Mouse (Mus musculus) adrenal gland, adult 10 weeks (tissue): ENCODE data around the gene Ltc4s. TPM values are rescaled to one million over a fixed set of nuclear protein-coding genes. Genes with fewer than 3 reads are reported as not detected.

Experiments
- polyA plus RNA-seq: library from polyadenylated mRNA; stranded (reverse); fragments of 350-450 nt; fragmentation: Illumina TruSeq; extraction: RNeasy Lipid Tissue Mini Kit (QIAGEN cat#74804); gene quantifications from one replicate; pipeline ENCODE4 v1.2.3, GENCODE M21; 2014; ENCODE audit warnings: low read depth, low replicate concordance

Gene Ltc4s
- polyA plus RNA-seq: not detected

DNA sequence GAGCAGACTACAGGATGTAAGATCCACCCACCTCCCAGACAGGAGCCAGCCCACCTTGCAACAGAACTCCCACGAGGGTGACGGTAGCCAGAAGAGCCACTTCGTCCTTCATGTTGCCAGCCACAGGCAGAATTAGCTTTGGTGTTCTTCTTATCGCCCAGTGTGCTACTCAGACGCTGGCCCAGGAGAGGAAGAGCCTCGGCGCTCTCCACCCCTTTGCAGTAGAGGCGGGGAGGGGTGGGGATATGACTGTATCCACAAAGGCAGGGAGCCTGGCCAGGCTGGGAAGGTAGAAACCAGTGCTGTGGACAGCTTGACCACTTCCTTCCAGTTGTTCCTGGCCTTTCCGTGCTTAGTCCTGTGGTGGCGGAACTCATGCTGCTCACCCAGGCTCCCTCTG lies at the start of gene Ltc4s:
Gene Ltc4s, minus strand, starts transcription at position 293 of the 400 bp plus-strand sequence.

DNA sequence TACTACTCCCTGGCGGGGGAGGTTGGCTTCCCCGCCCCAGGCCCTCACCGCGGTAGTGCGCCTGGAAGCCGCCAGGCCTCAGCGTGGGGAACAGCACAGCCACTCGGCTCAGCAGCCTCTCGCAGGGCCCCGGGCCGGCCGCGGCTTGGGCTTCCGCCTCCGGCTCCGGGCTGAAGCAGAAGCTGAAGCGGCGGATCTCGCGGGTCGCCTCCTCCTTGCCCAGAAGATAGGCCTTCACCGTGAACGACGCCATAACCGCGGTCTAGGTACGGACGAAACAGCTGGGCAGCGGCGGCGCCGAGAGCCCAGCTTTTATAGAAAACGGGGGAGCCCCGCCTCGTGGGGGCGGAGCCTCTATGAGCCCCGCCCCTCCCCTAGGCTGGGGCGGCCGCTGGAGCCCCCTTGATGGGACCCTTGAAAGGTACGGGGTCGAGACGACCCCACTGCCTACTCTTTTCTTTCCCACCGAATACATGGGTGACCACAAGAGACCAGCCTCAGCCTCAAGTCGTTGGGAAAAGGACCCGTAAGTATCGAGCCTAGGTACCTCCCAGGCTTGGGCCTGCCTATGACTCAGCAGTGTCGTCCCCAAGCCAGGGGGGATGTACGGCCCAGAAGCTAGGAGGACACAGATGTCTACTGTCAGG lies 27.8 kb downstream of the Ltc4s start, which contains the start of the genes Sqstm1 and Mgat4b:
Gene Sqstm1, minus strand, starts transcription at position 323 of the 647 bp plus-strand sequence.
Gene Mgat4b, plus strand, starts transcription at position 386 of the 647 bp plus-strand sequence.

Other genes with a start within 250 kb of the Ltc4s start
- 206 TPM for gene Rnf130, start 213.3 kb downstream of the Ltc4s start, polyA plus RNA-seq
- 19.7 TPM for gene Tbc1d9b, start 107.2 kb downstream of the Ltc4s start, polyA plus RNA-seq
- gene Mrnip, start 64.2 kb downstream of the Ltc4s start, polyA plus RNA-seq: 0.52 TPM
- gene Sqstm1, start 27.8 kb downstream of the Ltc4s start, polyA plus RNA-seq: 988 TPM
- gene Mgat4b, start 27.7 kb downstream of the Ltc4s start, polyA plus RNA-seq: 6.1 TPM
- gene Maml1, start 53.7 kb upstream of the Ltc4s start, polyA plus RNA-seq: 10.7 TPM
- gene Canx, start 87.1 kb upstream of the Ltc4s start, polyA plus RNA-seq: 893 TPM
- gene Cby3, start 115.8 kb upstream of the Ltc4s start, polyA plus RNA-seq: not detected
- gene Hnrnph1, start 138.4 kb upstream of the Ltc4s start, polyA plus RNA-seq: 885 TPM
- gene Rufy1, start 192.5 kb upstream of the Ltc4s start, polyA plus RNA-seq: 52.7 TPM